Mouse (Mus musculus): ENCODE measurements around the gene Aktip.

Aktip gene

GRCm38 (mm10) chr8:91132731-91133130 lies 67.0 kb downstream of the Aktip start:
- DNase-seq (ENCODE audit: low read depth, low spot score): no peak

GRCm38 (mm10) chr8:91126786-91127185 lies 73.0 kb downstream of the Aktip start:
- no peak for DNase-seq (ENCODE audit: low read depth, low spot score)

- DNase-seq (ENCODE audit: low read depth, low spot score): no peak
Measured at GRCm38 (mm10) chr8:91124315-91124714, 75.5 kb downstream of the Aktip start.

GRCm38 (mm10) chr8:91118131-91118530 lies 81.6 kb downstream of the Aktip start:
- DNase-seq (ENCODE audit: low read depth, low spot score): peak; percentile 64

GRCm38 (mm10) chr8:91117537-91117936 lies 82.2 kb downstream of the Aktip start:
- DNase-seq (ENCODE audit: low read depth, low spot score): peak; percentile 39

- DNase-seq (ENCODE audit: low read depth, low spot score): no peak
Measured at GRCm38 (mm10) chr8:91114910-91115309, 84.9 kb downstream of the Aktip start.

- DNase-seq (ENCODE audit: low read depth, low spot score): no peak
Measured at GRCm38 (mm10) chr8:91114428-91114827, 85.3 kb downstream of the Aktip start.

GRCm38 (mm10) chr8:91111868-91112477 lies 87.8 kb downstream of the Aktip start:
- DNase-seq (ENCODE audit: low read depth, low spot score): no peak

- no peak for DNase-seq (ENCODE audit: low read depth, low spot score)
Measured at GRCm38 (mm10) chr8:91106271-91106670, 93.5 kb downstream of the Aktip start.

- DNase-seq (ENCODE audit: low read depth, low spot score): no peak
Measured at GRCm38 (mm10) chr8:91098106-91098505, 101.7 kb downstream of the Aktip start.

- DNase-seq (ENCODE audit: low read depth, low spot score): no peak
Measured at GRCm38 (mm10) chr8:91094135-91094534, 105.6 kb downstream of the Aktip start.

GRCm38 (mm10) chr8:91089601-91090000 lies 110.2 kb downstream of the Aktip start:
- no peak for DNase-seq (ENCODE audit: low read depth, low spot score)

GRCm38 (mm10) chr8:91088452-91088851 lies 111.3 kb downstream of the Aktip start:
- no peak for DNase-seq (ENCODE audit: low read depth, low spot score)

GRCm38 (mm10) chr8:91082428-91082827 lies 117.3 kb downstream of the Aktip start:
- peak; percentile 29 for DNase-seq (ENCODE audit: low read depth, low spot score)

- DNase-seq (ENCODE audit: low read depth, low spot score): peak; percentile 44
Measured at GRCm38 (mm10) chr8:91081911-91082310, 117.9 kb downstream of the Aktip start.

- DNase-seq (ENCODE audit: low read depth, low spot score): peak; percentile 90
Measured at GRCm38 (mm10) chr8:91079678-91080077, 120.1 kb downstream of the Aktip start.

GRCm38 (mm10) chr8:91077077-91077867 lies 122.5 kb downstream of the Aktip start:
- no peak for DNase-seq (ENCODE audit: low read depth, low spot score)

- peak; percentile 73 for DNase-seq (ENCODE audit: low read depth, low spot score)
Measured at GRCm38 (mm10) chr8:91070275-91070859, 129.4 kb downstream of the Aktip start.

GRCm38 (mm10) chr8:91069834-91070233 lies 129.9 kb downstream of the Aktip start, which contains the start of gene Rbl2:
Gene Rbl2, plus strand, starts transcription at chr8:91070057.
- peak; percentile 93 for DNase-seq (ENCODE audit: low read depth, low spot score)

GRCm38 (mm10) chr8:91069407-91069806 lies 130.4 kb downstream of the Aktip start:
- no peak for DNase-seq (ENCODE audit: low read depth, low spot score)

- DNase-seq (ENCODE audit: low read depth, low spot score): no peak
Measured at GRCm38 (mm10) chr8:91065179-91065578, 134.6 kb downstream of the Aktip start.

All from ZHBTc4 (cell line).